Mouse (Mus musculus) bone marrow, adult 2 months (tissue): ENCODE data around the gene Ces3b.

Experiments used
- CTCF ChIP-seq: fragments of 200-500 bp; IDR thresholded peaks from 2 replicates; pipeline ENCODE4 v1.5.1; 2011; ENCODE audit warnings: low read length, control low read depth; ENCODE audit not compliant: control insufficient read depth, insufficient read depth
- POLR2A ChIP-seq: fragments of 200-500 bp; IDR thresholded peaks from 2 replicates; pipeline ENCODE4 v1.6.1; 2011; ENCODE audit warnings: low read depth, mild to moderate bottlenecking, control low read depth, low read length, borderline replicate concordance; ENCODE audit not compliant: control insufficient read depth

DNA sequence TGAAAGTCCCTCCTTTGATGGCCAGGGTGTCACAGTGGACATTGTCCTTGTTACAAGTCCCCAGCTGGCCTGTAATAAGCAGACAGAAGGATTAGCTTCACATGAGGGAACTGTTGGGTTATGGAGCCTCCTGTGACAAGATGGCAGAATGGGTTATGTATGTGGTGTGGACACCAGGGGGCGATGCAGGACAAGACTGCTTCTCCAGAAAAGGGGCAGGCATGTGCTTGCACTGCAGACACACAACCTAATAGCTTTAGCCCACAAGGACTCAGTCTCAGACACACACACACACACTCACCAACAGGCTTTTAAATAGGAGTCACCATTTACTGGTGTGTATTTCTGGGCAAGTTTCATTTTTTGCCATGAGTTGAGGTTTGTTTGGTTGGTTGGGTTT is 16.8 kb upstream of the Ces3b start:
- TF ChIP-seq CTCF (peak; percentile 63), POLR2A (no peak)
